Mouse (Mus musculus) urinary bladder, postnatal 25 days (tissue): Measurements from ENCODE around the gene Spice1.

Source experiments
- DNase-seq: peaks from one replicate; pipeline ENCODE4 v3.0.0; 2022; ENCODE audit warnings: low spot score

Spice1 gene

DNA sequence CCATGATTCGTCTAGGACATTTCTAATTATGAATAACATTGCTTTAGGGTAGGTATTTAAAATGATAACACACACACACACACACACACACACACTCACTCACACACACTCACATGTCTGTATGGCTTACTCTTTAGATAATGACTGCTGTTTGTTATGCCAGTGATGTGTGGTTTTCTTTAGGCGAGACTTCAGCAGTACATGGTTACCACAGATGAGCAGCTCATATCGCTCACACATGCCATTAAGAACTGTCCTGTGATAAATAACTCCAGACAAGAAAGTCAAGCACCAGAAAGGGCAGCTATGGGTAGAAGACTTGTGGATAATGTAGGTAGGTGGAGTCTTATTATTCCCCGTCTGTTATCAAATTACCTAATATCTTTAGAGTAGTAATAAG, 28.5 kb downstream of the Spice1 start:
- no peak for DNase-seq

DNA sequence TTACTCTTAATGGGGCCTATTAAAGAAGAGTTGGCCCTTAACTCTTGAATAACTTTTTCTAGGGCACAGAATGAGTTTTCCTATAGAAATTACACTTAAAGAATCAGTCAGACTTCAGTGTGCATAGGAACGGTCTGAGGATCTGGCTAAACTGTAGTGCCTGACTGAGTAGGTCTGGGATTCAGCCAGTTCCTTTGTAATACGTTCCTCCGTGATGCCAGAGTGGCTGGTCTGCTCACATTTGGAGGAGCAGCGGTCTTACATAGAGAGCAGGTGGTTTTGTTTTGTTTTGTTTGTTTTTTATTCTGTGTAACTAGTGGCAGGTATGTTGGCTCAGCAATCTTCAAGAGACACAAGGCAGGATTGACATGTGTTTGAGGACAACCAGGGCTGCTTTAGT, 33.1 kb downstream of the Spice1 start:
- DNase-seq: no peak

DNA sequence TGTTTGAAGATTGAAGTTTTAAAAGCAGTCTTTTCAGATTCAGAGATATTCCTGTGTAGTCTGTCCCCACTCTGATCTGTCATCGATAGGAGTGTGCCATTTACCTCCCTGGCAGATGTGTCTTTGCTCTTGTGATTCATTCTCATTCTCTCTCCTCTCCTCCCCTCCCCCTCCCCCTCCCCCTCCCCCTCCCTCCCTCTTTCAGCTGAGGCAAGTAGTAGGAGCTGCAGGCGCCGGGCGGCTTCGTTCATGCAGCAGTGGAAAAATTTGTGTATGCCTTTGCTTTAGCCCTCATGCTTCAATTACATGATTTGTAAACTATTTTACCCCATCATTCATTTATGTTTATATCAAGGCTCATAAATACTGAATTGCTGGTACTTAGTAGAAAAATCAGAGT, 34.7 kb downstream of the Spice1 start:
- DNase-seq: no peak

DNA sequence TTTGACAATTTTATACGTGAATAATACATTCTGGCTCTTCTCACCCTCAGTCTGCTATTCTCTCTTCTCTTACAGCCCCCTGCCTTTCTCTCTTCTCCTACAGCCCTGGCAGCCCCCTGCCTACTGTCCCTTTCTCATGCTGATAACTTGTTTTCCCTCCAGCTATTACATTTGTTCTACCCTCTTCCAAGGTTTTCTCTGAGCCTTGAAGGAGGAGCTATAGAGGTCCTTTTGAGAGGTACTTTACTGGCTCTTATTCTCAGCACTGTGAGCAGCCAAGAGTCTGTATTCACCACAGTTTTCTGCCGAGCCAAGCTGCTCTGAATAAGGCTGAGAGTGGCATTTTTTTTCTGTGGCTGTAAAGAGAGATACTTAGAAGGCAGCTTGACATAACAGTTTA, 36.6 kb downstream of the Spice1 start:
- DNase-seq: no peak

DNA sequence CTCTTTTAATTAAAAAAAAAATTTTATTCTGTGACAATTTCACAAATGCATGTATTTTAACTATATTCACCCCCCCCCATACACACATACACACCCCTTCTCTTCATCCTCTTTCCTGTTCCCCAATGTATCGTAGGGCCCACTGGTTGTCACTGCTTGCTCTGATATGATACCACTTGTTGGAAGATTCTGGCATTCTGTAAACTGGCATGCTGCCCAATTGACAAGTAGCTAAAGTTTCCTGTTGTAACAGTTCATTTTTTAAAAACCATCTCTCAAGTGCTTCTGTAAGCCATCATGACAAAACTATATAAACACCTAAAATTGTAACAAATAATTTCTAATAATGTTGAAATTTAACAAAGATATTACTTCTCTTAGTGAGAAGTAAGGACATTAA, 37.3 kb downstream of the Spice1 start:
- DNase-seq: no peak

DNA sequence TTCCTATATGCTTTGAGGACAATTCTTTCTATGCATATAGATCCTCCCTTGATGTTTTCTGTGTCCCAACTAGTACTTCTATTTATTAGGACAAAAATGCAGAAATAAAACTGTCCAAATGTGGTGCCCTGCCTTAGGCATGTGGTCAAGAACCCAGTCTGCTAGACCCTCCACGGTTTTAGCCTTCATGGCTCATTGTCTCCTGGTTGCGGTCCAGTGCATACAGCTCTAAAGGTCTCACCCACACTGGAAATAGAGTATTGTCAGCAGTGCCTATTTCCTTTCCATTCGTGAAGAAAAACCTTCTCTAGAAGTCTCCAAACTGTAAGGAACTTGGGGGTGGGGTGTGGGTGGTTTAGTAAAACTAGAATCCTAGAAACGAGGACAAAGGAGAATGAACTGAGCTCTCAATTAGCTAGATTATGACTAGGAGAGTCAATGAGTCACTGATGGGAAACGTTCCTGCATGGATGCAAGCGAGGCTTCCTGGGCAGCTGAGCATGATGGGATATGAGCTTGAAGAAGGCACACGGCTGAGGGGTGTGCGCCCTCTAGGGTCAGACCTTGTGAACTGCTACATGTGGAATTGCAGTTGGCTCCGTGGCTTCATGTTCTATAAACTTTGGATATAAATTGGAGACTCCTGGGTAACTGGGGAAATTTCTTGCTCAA, 45.1 kb downstream of the Spice1 start:
- DNase-seq: peak; percentile 29

DNA sequence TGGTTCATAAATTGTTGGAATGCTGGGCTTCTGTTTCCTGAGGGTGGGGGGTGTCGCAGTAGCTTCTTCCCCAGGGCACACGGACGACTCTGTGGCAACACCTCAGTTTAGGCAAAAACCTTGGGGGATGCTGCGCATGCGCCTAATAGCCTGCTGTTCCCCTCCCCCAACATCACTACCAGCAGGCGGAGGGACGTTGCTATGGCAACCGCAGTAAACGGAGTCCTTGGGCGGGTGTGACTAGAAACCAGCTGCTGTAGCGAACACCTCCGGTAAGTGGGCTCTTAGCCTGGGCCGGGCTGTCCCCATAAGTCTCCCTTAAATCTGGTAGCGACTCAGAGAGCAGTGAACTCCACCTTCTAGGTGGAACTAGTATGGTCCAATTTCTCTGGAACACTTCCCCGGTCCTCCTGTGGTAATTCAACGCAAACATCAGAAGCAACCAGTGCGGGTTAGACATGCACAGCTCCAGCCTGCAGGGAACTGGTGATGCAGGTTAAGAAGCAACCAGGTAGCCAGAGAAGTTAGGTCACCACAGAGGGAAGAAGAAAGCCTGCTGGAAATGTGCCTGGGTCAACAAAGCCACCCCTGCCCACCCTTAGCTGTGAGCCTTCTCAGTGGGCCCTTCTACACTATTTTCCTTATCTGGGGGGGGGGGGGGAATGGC, 47.8 kb downstream of the Spice1 start, which contains the start of gene Cfap44:
Gene Cfap44, plus strand, starts transcription at position 220 of the 667 bp plus-strand sequence.
- DNase-seq: peak; percentile 42

DNA sequence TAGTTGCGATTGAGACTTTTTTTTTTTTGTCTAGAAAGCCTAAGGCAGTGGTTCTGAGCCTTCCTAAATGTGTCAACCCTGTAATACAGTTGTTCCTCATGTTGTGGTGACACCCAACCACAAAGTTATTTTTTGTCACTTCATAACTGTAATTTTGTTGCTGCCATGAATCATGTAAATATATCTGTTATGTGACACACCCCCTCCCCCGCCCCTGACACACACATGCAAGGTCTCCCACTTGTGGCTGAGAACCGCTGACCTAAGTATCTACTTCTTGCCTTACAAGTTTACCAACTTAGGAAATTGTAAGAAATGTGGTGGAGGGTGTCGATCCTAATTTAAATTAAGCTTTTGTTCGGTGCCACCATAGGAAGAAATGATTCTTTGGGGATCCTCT, 58.0 kb downstream of the Spice1 start:
- no peak for DNase-seq

DNA sequence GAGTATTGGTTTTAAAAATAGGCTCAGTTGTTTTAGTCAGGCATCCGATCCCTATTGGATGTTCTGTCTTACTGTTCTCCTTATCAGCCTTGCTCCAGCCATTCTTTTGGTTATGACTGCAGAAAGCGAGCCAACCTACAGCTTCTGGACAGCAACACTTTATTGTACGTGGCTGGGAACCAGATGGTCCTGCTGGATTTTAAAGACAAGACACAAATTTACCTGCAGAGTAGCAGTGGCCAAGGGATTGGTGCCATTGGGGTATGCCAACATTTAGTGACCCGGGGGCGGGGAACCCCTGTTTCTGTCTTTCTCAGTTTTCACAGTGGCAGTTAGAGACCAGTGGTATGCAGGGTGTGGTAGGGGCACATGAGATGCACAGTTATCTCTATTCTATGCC, 60.3 kb downstream of the Spice1 start:
- no peak for DNase-seq

DNA sequence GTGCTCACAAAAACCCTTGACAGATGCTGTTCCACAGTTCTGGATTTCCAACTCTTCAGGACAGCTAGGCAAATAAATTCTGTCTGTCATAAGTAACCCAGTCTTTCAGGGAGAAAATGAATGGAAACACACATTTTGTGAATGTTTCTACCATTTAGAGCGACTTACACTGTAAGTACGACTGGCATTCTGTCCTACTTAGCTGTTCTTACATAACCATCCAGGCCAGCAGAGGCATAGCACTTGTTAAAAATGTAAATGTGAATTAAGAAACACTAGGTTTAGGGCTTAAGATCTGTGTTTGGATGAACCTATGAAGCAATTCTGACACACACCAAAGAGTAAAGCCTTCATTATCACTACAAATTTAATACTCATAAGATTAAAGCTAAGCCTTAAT, 61.4 kb downstream of the Spice1 start:
- DNase-seq: no peak

DNA sequence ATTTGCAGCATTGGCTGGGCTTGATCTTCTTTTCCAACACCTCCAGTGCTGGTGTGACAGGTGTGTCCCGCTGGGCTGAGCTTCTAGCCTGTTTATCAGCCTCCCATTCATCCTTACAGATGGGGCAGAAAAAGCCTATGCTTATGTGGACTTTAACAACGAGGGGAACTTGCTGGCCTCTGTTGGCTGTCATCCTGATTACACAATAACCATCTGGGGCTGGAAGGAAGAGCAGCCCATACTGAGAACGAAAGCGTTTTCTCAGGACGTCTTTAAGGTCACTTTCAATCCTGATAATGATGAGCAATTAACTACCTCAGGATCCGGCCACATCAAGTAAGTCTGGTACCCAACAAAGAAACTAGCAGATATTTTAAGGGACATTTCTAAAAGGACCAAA, 63.3 kb downstream of the Spice1 start:
- DNase-seq: no peak

DNA sequence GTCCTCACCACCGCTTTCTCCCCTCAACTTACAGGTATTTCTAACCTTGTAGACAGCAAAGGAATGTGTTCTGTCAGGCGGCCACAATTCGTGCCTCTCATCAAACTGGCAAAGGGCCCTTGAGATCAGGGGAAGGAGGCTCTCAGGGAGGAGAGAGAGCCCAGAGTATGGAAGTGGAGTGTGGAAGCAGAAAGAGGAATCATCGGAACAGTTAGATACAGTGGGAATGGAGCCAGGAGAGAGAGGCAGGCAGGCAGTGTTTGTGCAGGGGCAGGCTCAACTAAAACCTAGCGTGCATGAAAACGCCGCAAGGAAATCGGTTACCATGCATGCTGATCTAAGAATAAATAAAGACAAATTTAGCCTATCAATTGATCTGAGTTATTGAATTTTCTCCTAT, 70.7 kb downstream of the Spice1 start:
- no peak for DNase-seq

DNA sequence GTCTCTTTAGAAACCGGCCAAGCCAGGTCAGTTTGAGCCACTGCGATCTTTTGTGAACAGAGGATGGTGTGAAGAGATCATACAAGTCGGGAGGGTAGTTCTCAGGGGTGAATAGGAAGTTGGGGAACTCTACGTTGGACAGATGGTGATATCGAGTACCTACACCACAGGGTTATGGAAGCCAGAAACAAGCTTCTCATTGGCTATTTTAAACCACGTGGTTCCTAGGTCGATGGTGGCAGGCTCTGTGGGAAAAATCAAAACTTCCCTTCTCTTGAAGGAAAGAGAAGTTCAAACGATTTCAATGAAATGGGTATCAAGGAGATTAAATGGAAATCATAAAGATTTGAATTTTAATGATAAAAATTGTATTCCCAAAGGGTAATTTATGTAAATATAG, 74.8 kb downstream of the Spice1 start:
- no peak for DNase-seq

DNA sequence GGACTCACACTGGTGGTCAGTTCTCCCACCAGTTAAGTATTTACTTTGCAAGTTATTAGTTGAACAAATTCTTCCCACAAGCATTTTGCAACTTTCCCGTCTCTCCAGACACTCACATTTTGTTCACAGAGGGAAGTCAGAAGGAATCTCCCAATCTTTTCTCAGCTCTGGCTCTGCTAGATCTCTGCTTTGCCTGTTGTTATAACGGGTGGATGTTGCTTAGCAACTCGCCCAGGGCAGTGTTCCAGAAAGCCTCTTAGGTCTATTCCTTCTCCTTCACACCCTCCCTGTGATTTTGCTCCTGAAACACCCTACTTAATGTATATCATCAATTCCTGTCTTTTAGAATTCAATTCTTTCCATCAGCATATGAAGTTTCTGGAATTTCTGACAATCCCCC, 76.6 kb downstream of the Spice1 start:
- no peak for DNase-seq

DNA sequence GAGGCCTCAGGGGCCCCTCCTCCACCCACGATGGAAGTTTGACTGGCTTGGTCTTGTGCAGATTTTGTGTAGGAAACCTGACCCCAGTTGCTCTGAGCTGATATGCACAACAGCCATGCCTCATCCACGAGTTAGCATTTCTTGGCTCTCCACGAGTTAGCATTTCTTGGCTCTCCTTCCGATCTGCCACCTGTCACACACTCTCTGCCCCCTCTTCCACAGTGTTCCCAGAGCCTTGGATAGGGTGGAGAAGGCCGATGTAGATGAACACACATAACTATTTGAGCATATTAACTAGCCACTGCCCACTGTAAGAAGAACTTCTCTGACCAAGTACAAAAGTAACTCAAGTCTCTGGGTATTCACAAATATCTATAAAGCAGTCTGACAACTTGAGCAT, 81.5 kb downstream of the Spice1 start:
- DNase-seq: no peak

DNA sequence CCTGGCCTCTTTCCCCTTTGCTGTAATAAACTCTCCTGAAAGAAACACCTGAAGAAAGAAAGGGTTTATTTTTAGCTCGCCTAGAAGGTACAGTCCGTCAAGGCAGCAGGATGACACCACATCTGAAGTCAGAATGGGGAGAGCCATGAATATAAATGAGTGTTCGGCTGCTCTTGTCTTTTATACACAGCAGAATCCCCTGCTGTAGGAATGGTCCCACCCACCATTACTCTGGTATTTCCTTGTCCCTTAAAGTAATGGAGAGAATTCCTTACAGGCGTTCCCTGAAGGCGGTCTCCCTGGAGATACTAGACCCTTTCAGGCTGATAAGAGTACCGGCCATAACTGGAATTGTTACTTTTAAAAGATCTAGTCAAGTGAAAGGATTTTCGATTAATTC, 83.1 kb downstream of the Spice1 start:
- no peak for DNase-seq

DNA sequence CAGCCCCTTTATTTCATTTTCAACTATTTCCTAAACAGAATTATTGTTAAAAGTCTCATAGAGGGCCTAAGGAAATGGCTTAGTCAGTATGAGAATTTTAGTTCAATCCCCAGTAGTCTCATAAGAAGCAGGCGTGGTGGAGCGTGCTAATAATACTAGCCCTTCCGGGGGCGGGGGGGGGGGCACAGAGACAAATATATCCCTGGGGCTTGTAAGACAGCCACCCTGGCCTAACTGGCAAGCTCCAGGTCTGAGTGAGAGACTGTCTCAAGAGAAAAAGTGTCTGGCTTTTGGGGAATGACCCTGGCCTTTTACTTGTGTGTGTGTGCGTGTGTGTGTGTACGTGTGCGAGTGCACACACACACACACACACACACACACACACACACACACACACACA, 88.0 kb downstream of the Spice1 start:
- DNase-seq: no peak

DNA sequence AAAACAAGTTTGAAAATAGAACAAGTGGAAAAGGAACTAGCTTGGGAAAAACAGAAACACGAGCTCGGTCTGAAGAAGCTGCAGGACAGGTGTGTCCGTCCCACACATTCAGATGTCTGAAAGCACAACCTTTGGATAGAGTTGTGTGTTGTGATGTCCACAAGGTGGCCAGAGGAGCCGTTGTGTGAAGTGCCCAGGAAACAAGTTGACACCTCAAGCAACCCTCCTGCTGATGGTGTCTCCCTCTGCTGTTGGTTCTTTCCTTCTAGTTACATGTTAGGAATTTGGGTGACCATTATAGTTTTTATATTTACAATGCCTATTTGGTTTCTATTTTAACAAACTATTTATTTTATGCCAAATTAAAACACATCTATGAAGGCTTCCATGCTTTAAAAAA, 88.6 kb downstream of the Spice1 start:
- DNase-seq: no peak
